Mouse (Mus musculus) testis, adult 2 months (tissue): Measurements from ENCODE around the gene Eif5a2.

Experiments
- CTCF ChIP-seq: fragments of 200-500 bp; IDR thresholded peaks from 2 replicates; pipeline ENCODE4 v1.5.1; 2012; ENCODE audit warnings: low read depth, mild to moderate bottlenecking, inconsistent platforms, low read length, moderate library complexity; ENCODE audit not compliant: control insufficient read depth, insufficient read depth, insufficient replicate concordance
- POLR2A ChIP-seq: fragments of 200-500 bp; IDR thresholded peaks from 2 replicates; pipeline ENCODE4 v1.6.1; 2012; ENCODE audit warnings: low read depth, mild to moderate bottlenecking, inconsistent platforms, low read length, moderate library complexity; ENCODE audit not compliant: control insufficient read depth

GRCm38 (mm10) chr3:28768222-28768621 is 12.9 kb upstream of the Eif5a2 start:
- no peak for TF ChIP-seq CTCF
- TF ChIP-seq POLR2A: no peak
